Mouse (Mus musculus) adrenal gland, adult (tissue): ENCODE measurements at regions not wholly inside any gene's neighbourhood (a gene's known extent, or its start where the extent isn't known, plus 50 kb on each side); places are given as distances from the start of the nearest gene placed in this dataset.
A peak's percentile ranks its signal among the peaks of the same experiment; 100 is the strongest.

Experiments used
- DNase-seq, 2 experiments: peaks; one replicate each; pipeline ENCODE4 v3.0.0; 2022 to 2023; ENCODE audit warnings: low spot score in 1 of 2; ENCODE audit not compliant: inconsistent age in 2 of 2

GRCm38 (mm10) chr4:101342071-101342762 lies 76.9 kb upstream of the Ak4 start:
- no peak for DNase-seq

- DNase-seq: no peak
These were observed 75.7 kb upstream of the Jak1 start for GRCm38 (mm10) chr4:101340741-101341140.

GRCm38 (mm10) chr4:101338211-101338610 lies 73.1 kb upstream of the Jak1 start:
- no peak for DNase-seq

GRCm38 (mm10) chr4:101336811-101337210 lies 71.7 kb upstream of the Jak1 start:
- DNase-seq: peak; percentile 58 to 81

- no peak for DNase-seq
These were observed 71.3 kb upstream of the Jak1 start for GRCm38 (mm10) chr4:101336371-101336770.

- DNase-seq: no peak
These were observed 68.8 kb upstream of the Jak1 start for GRCm38 (mm10) chr4:101333868-101334267.

GRCm38 (mm10) chr4:101333036-101333435 lies 68.0 kb upstream of the Jak1 start:
- DNase-seq: no peak

GRCm38 (mm10) chr4:101331231-101331630 lies 66.1 kb upstream of the Jak1 start:
- no peak for DNase-seq

- DNase-seq: no peak
These were observed 64.0 kb upstream of the Jak1 start for GRCm38 (mm10) chr4:101329060-101329459.

- no peak for DNase-seq
These were observed 61.0 kb upstream of the Jak1 start for GRCm38 (mm10) chr4:101326067-101326466.

GRCm38 (mm10) chr4:101321731-101322130 lies 56.6 kb upstream of the Jak1 start:
- DNase-seq: no peak

- peak; percentile 31 to 78 for DNase-seq
These were observed 55.5 kb upstream of the Jak1 start for GRCm38 (mm10) chr4:101320587-101320986.

- peak in 1 of 2 experiments; percentile 44 for DNase-seq
These were observed 54.7 kb upstream of the Jak1 start for GRCm38 (mm10) chr4:101319681-101320220.

GRCm38 (mm10) chr4:101318836-101319235 lies 53.8 kb upstream of the Jak1 start:
- DNase-seq: no peak

GRCm38 (mm10) chr4:101316061-101316460 lies 51.0 kb upstream of the Jak1 start:
- DNase-seq: no peak
